Mouse (Mus musculus): ENCODE measurements around the gene Defb20.

GRCm38 (mm10) chr2:152427493-152427892 is 49.4 kb upstream of the Defb20 start:
- TF ChIP-seq CTCF (IDR thresholded peaks at IDR 0.05; ENCODE audit: low read depth, low read length) (no peak), POLR2A (IDR thresholded peaks at IDR 0.05; ENCODE audit: borderline replicate concordance, low read depth, low read length) (no peak)

All from bone marrow macrophage, adult 2 months (primary cell).